ENCODE assay signal across 8 mouse cellular contexts in genomic region chr9:62810543-62811515, GRCm38 (mm10). TPM values are rescaled to one million over a fixed set of nuclear protein-coding genes. Genes with fewer than 3 reads are reported as not detected.
A peak's percentile ranks its signal among the peaks of the same experiment; 100 is the strongest.
DNase-seq lines count a peak whose midpoint lies in the region; ATAC-seq lines count a peak whose summit lies in the region.

No protein-coding gene starts in this region.

- peak; percentile 64 for ATAC-seq in limb, embryonic 11.5 days (ENCODE audit: insufficient number of reproducible peaks, low FRiP score, low TSS enrichment, low read depth)

- H3K36me3 ChIP-seq in limb, embryonic 11.5 days (ENCODE audit: control insufficient read depth, insufficient read depth, low read length), result no peaks in the 10 kb centered on the region

- H3K27ac ChIP-seq in brown adipose tissue, adult 24 weeks (replicated peaks; ENCODE audit: low read depth, low read length), result peak overlapping the region; percentile 60
- peak overlapping the region; percentile 94 for H3K27ac ChIP-seq in limb, embryonic 11.5 days (replicated peaks; ENCODE audit: low read depth, low read length)

- peak overlapping the region; percentile 54 for H3K4me2 ChIP-seq in limb, embryonic 11.5 days (ENCODE audit: low read depth, severe bottlenecking)

- no peaks in the 10 kb centered on the region for H3K9me3 ChIP-seq in limb, embryonic 11.5 days (ENCODE audit: control insufficient read depth, low read length)

- H3K4me1 ChIP-seq in brown adipose tissue, adult 24 weeks (ENCODE audit: control insufficient read depth, insufficient read depth, insufficient read length, low read length), result peaks cover 9% of the 10 kb centered on the region
- peaks cover 6% of the 10 kb centered on the region; the same call in 1 of the 2 replicates for H3K4me1 ChIP-seq in limb, embryonic 11.5 days (ENCODE audit: control insufficient read depth, insufficient read depth, low read length)

- under 1% methylated on average over 45 of the region's 58 CpGs for WGBS in limb, embryonic 11.5 days

- peak; percentile 79 to 81 for DNase-seq in cerebellum, postnatal 10 days
- no peak for DNase-seq in cerebellum, postnatal 25 days
- peak; percentile 64 for DNase-seq in 3T3-L1 (ENCODE audit: low read depth, low spot score)
- DNase-seq in forelimb bud, embryonic 11.5 days (ENCODE audit: low read depth, low spot score), result peak; percentile 35
- no peak for DNase-seq in limb, embryonic 11.5 days (ENCODE audit: low spot score)
- peak; percentile 65 for DNase-seq in naive thymus-derived CD4-positive, alpha-beta T cell, adult 2 months (ENCODE audit: low read depth)
- DNase-seq in yolk sac, embryonic 10.5 days (ENCODE audit: low spot score), result peak; percentile 46

- H3K9ac ChIP-seq in limb, embryonic 11.5 days (ENCODE audit: low read length), result peak overlapping the region; percentile 92

- no peaks in the 10 kb centered on the region for H3K27me3 ChIP-seq in limb, embryonic 11.5 days (ENCODE audit: control insufficient read depth, insufficient read depth, low read length)

- H3K4me3 ChIP-seq in brown adipose tissue, adult 24 weeks (ENCODE audit: insufficient read depth, low read depth, low read length), result peak overlapping the region; percentile 97
- peak overlapping the region; percentile 96 for H3K4me3 ChIP-seq in limb, embryonic 11.5 days (ENCODE audit: low read depth, low read length)

RNA-seq across cellular contexts. Expression of gene Fem1b, which starts 0.9 kb away (rescaled TPM):
- polyA plus RNA-seq in brown adipose tissue, adult 24 weeks (2012; ENCODE audit: insufficient read depth, insufficient read length, missing spikeins), result 5.9 and 7.1 TPM in 2 replicates
- 36.6 and 42.2 TPM in 2 replicates for polyA plus RNA-seq in limb, embryonic 11.5 days (2014; fragmentation: Nextera tagmentation; extraction: Ambion mirVana)

RNA-seq across cellular contexts. Expression of gene Cln6, which starts 27.8 kb away (rescaled TPM):
- polyA plus RNA-seq in brown adipose tissue, adult 24 weeks (2012; ENCODE audit: insufficient read depth, insufficient read length, missing spikeins), result 7.1 and 7.5 TPM in 2 replicates
- polyA plus RNA-seq in limb, embryonic 11.5 days (2014; fragmentation: Nextera tagmentation; extraction: Ambion mirVana), result 17.3 and 18.6 TPM in 2 replicates

RNA-seq across cellular contexts. Expression of gene Calml4, which starts 47.1 kb away (rescaled TPM):
- 3.8 TPM in 1 of 2 replicates, not detected in the other for polyA plus RNA-seq in brown adipose tissue, adult 24 weeks (2012; ENCODE audit: insufficient read depth, insufficient read length, missing spikeins)
- polyA plus RNA-seq in limb, embryonic 11.5 days (2014; fragmentation: Nextera tagmentation; extraction: Ambion mirVana), result 4.7 and 4.9 TPM in 2 replicates

Comparison
In these comparisons a context has a peak if more than half of its experiments do, and no peak if none do; other contexts are left out.
1. DNase-seq: peak in cerebellum, postnatal 10 days (2 of 2), 3T3-L1 (single experiment), forelimb bud, embryonic 11.5 days (single experiment), naive thymus-derived CD4-positive, alpha-beta T cell, adult 2 months (single experiment) and yolk sac, embryonic 10.5 days (single experiment); none in cerebellum, postnatal 25 days (0 of 2) and limb, embryonic 11.5 days (single experiment).